Mouse (Mus musculus): ENCODE results near the gene Atp2b4. TPM values are rescaled to one million over a fixed set of nuclear protein-coding genes. Genes with fewer than 3 reads are reported as not detected.
"Not testable (repeated sequence)": the region's sequence is repeated elsewhere in the genome, so short reads cannot be mapped to it uniquely, and the experiment has no call there.

The Atp2b4 gene
- polyA plus RNA-seq, 1 experiment from 2014 or later: 38.8 TPM

DNA sequence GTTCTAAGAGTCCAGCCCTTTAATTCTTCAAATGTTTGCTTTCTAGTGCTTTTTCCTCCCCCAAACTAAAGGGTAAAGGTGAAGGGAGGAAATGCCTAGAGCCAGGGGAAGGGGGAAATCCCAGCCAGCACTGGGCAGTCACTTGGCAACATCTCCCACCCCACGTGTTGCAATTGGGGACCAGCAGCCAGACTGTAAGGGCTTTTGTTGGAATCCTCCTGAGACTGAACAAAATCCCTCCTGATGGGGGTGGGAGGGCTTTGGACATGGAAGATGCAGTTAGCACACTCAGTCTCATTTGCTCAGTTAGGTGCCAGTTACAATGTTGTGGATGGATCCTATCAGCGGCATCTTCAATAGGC is 87.9 kb downstream of the Atp2b4 start:
- Histone ChIP-seq H3K4me3 (ENCODE audit: low read depth, low read length) (no peak overlapping the region), H3K4me2 (replicated peaks; ENCODE audit: low read depth, low read length) (no peak overlapping the region), H3K4me1 (ENCODE audit: control insufficient read depth, insufficient read depth, low read length) (peaks cover 2% of the 10 kb centered on the region; the same call in 1 of the 2 replicates), H3K36me3 (ENCODE audit: control insufficient read depth, insufficient read depth, low read length) (peaks cover 8% of the 10 kb centered on the region), H3K27ac (ENCODE audit: low read length) (no peak overlapping the region), H3K9me3 (ENCODE audit: control insufficient read depth, low read depth, low read length) (no peaks in the 10 kb centered on the region), H3K9ac (replicated peaks; ENCODE audit: low read depth, low read length) (no peak overlapping the region; the same call in 1 of the 2 replicates), H3K27me3 (ENCODE audit: control insufficient read depth, insufficient read depth, low read length) (no peaks in the 10 kb centered on the region)
- WGBS: 46% methylated on average over 2 of the region's 2 CpGs
- no peak for ATAC-seq (ENCODE audit: insufficient number of reproducible peaks, insufficient read depth, low FRiP score, low read depth)

DNA sequence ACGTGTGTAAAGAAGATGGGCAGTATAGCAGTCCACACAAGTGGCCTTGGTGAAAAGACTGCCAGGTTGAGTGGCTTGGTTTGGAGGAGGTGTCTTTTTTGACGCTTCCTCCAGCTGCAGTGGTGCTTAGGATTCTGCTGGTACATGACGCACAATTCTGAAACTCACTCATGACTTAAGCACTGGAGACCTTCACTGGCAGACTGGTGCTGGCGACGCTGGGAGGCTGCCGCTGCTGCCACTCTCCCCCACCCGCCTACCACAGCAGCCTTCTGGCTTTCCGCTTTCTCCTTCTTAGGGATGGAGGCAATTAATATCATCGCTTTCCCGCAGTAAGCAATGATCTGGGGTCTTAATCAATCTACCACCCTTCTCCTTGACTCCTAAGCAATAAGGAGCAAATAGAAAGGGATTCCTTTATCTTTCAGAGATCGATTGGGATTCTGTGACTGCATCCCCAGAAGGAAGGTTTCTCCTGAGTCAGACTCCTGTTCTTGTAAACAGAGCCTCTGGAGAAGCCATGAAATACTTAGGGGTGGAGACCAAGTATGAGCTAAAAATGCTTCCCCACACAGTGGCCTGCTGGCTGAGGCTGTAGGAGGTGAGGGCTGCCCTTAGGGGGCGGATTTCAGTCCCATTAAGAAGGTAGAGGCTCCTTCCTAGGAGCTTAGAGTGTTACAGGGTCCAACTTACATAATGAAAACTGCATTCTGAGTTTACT is 88.4 kb downstream of the Atp2b4 start:
- WGBS: 42% methylated on average over 12 of the region's 12 CpGs
- Histone ChIP-seq H3K9me3 (ENCODE audit: control insufficient read depth, low read depth, low read length) (no peaks in the 10 kb centered on the region), H3K27ac (ENCODE audit: low read length) (no peak overlapping the region; the same call in 1 of the 2 replicates), H3K4me2 (replicated peaks; ENCODE audit: low read depth, low read length) (no peak overlapping the region), H3K4me1 (ENCODE audit: control insufficient read depth, insufficient read depth, low read length) (peaks cover 2% of the 10 kb centered on the region; the same call in 1 of the 2 replicates), H3K27me3 (ENCODE audit: control insufficient read depth, insufficient read depth, low read length) (no peaks in the 10 kb centered on the region), H3K9ac (replicated peaks; ENCODE audit: low read depth, low read length) (no peak overlapping the region; the same call in 1 of the 2 replicates), H3K36me3 (ENCODE audit: control insufficient read depth, insufficient read depth, low read length) (peaks cover 3% of the 10 kb centered on the region), H3K4me3 (ENCODE audit: low read depth, low read length) (no peak overlapping the region)
- no peak; the same call in 1 of the 2 replicates for ATAC-seq (ENCODE audit: insufficient number of reproducible peaks, insufficient read depth, low FRiP score, low read depth)

DNA sequence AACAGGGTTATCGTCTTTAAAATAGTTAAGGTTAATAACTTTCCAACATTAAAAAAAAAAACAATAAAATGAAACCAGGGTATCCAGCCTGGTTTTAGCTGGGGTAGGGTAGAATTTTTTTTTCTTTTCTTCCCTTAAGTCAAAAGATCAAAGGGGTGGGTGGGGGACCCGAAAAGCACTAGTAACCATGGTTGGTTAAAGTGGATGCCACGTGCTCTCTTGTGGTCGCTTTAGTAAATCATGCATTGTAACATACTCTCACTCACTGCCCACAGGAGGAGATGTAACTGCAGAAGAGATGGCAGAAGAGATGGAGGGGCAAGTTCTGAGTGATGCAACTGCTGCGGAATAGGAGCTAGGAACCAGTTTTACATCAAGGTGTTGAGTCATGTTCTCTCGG is 89.5 kb downstream of the Atp2b4 start:
- 63% methylated on average over 6 of the region's 6 CpGs for WGBS
- H3K36me3 ChIP-seq (ENCODE audit: control insufficient read depth, insufficient read depth, low read length): no peaks in the 10 kb centered on the region; the same call in 1 of the 2 replicates
- no peaks in the 10 kb centered on the region for H3K27me3 ChIP-seq (ENCODE audit: control insufficient read depth, insufficient read depth, low read length)
- H3K27ac ChIP-seq (ENCODE audit: low read length): no peak overlapping the region
- peaks cover 2% of the 10 kb centered on the region; the same call in 1 of the 2 replicates for H3K4me1 ChIP-seq (ENCODE audit: control insufficient read depth, insufficient read depth, low read length)
- no peak overlapping the region for H3K9ac ChIP-seq (replicated peaks; ENCODE audit: low read depth, low read length)
- no peak overlapping the region for H3K4me3 ChIP-seq (ENCODE audit: low read depth, low read length)
- H3K4me2 ChIP-seq (replicated peaks; ENCODE audit: low read depth, low read length): no peak overlapping the region
- no peaks in the 10 kb centered on the region for H3K9me3 ChIP-seq (ENCODE audit: control insufficient read depth, low read depth, low read length)
- ATAC-seq (ENCODE audit: insufficient number of reproducible peaks, insufficient read depth, low FRiP score, low read depth): no peak

DNA sequence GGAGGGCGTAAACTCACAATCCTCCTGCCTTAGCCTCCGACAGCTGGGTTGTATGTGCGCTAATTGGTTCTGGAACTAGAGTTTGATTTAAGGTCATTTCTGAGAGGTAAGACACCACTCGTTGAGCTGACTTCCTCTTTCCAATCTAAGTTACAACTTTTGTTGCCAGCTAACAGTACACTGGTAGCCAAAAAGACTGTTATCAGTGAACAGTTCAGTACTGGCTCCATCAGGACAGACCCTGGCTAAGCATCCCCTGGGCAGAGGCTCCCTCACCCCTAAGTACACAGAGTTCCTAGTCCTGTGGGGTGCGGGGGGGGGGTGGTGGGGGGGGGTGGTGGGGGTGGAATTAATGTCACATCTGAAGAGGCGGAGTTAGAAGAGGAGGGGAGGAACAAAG is 89.9 kb downstream of the Atp2b4 start:
- Histone ChIP-seq H3K4me1 (ENCODE audit: control insufficient read depth, insufficient read depth, low read length) (peaks cover 2% of the 10 kb centered on the region; the same call in 1 of the 2 replicates), H3K4me2 (replicated peaks; ENCODE audit: low read depth, low read length) (no peak overlapping the region), H3K9ac (replicated peaks; ENCODE audit: low read depth, low read length) (no peak overlapping the region), H3K36me3 (ENCODE audit: control insufficient read depth, insufficient read depth, low read length) (no peaks in the 10 kb centered on the region; the same call in 1 of the 2 replicates), H3K9me3 (ENCODE audit: control insufficient read depth, low read depth, low read length) (no peaks in the 10 kb centered on the region), H3K27me3 (ENCODE audit: control insufficient read depth, insufficient read depth, low read length) (no peaks in the 10 kb centered on the region), H3K4me3 (ENCODE audit: low read depth, low read length) (no peak overlapping the region), H3K27ac (ENCODE audit: low read length) (no peak overlapping the region)
- 59% methylated on average over 6 of the region's 6 CpGs for WGBS
- ATAC-seq (ENCODE audit: insufficient number of reproducible peaks, insufficient read depth, low FRiP score, low read depth): no peak

DNA sequence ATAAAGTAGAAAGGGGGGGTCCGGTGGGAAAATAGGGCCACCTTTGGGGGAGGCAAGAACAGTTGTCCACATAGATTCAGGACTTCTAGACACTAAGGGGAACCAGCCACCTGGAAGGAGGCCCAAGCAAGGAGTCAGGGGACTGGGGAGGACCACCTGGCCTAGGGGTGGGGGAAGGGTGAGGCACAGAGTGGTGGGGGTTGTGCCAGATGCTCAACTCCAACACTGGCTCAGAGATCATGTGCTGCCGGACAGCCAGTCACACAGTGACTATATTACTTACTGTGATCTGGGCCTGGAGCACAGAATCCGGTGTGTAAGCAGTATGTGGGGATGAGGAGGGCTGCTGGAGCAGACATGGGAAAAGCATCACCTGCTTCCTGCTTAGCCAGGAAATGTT is 91.5 kb downstream of the Atp2b4 start:
- no peak overlapping the region for H3K27ac ChIP-seq (ENCODE audit: low read length)
- H3K9ac ChIP-seq (replicated peaks; ENCODE audit: low read depth, low read length): no peak overlapping the region
- H3K27me3 ChIP-seq (ENCODE audit: control insufficient read depth, insufficient read depth, low read length): no peaks in the 10 kb centered on the region
- no peak overlapping the region for H3K4me2 ChIP-seq (replicated peaks; ENCODE audit: low read depth, low read length)
- no peaks in the 10 kb centered on the region for H3K9me3 ChIP-seq (ENCODE audit: control insufficient read depth, low read depth, low read length)
- H3K4me3 ChIP-seq (ENCODE audit: low read depth, low read length): no peak overlapping the region
- H3K4me1 ChIP-seq (ENCODE audit: control insufficient read depth, insufficient read depth, low read length): peaks cover 2% of the 10 kb centered on the region; the same call in 1 of the 2 replicates
- WGBS: 66% methylated on average over 3 of the region's 3 CpGs
- H3K36me3 ChIP-seq (ENCODE audit: control insufficient read depth, insufficient read depth, low read length): no peaks in the 10 kb centered on the region; the same call in 1 of the 2 replicates
- 0 out of 2 replicates have a peak, but pooled peaks have one; percentile 31 for ATAC-seq (ENCODE audit: insufficient number of reproducible peaks, insufficient read depth, low FRiP score, low read depth)

DNA sequence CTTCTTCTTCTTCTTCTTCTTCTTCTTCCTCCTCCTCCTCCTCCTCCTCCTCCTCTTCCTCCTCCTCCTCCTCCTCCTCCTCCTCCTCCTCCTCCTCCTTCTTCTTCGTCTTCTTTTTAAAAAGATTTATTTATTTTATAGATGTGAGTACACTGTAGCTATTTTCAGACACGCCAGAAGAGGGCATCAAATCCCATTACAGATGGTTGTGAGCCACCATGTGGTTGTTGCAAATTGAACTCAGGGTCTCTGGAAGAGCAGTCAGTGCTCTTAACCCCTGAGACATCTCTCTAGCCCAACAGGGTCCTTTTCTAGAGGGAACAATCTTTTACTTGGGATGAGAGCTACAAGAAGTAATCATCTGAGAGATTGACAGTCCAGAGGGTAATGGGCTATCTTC is 99.0 kb downstream of the Atp2b4 start:
- not testable (repeated sequence) for H3K36me3 ChIP-seq (ENCODE audit: control insufficient read depth, insufficient read depth, low read length); H3K27me3 ChIP-seq (ENCODE audit: control insufficient read depth, insufficient read depth, low read length); H3K4me1 ChIP-seq (ENCODE audit: control insufficient read depth, insufficient read depth, low read length); ATAC-seq (ENCODE audit: insufficient number of reproducible peaks, insufficient read depth, low FRiP score, low read depth); H3K4me2 ChIP-seq (replicated peaks; ENCODE audit: low read depth, low read length); H3K4me3 ChIP-seq (ENCODE audit: low read depth, low read length); H3K27ac ChIP-seq (ENCODE audit: low read length); H3K9ac ChIP-seq (replicated peaks; ENCODE audit: low read depth, low read length); H3K9me3 ChIP-seq (ENCODE audit: control insufficient read depth, low read depth, low read length)
- 26% methylated on average over 1 of the region's 2 CpGs for WGBS

DNA sequence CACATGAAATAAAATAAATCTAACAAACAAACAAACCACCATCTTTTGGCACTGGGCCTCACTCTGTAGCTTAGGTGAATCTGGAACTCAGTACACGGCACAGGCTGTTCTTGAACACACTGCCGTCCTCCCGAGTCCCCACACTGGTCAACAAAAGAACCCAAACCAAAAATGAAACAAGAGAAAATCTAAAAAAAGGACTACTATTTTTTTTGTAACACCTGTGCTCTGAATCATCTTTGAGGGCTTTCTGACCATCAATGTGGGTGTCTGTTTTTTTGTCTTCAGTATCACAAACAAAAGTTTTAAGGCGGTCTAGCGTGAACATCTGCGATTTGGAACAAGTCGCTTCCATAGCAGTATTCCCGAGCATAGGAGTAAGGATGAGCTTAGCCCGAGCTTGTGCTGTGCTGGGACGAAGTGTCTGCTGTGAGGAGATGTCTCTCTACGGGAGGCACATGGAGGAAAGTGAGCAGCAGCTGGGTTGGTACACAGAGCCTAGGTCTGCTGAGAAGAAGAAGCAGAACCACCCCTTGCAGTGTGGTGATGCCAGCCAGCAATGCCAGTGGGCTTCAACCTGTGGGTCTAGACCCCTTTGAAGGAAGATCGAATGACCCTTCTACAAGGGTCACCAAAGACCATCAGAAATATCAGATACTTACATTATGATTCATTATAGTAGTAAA is 102.8 kb downstream of the Atp2b4 start:
- Histone ChIP-seq H3K27me3 (ENCODE audit: control insufficient read depth, insufficient read depth, low read length) (no peaks in the 10 kb centered on the region), H3K9ac (replicated peaks; ENCODE audit: low read depth, low read length) (no peak overlapping the region), H3K36me3 (ENCODE audit: control insufficient read depth, insufficient read depth, low read length) (no peaks in the 10 kb centered on the region), H3K27ac (ENCODE audit: low read length) (no peak overlapping the region), H3K4me3 (ENCODE audit: low read depth, low read length) (no peak overlapping the region), H3K4me2 (replicated peaks; ENCODE audit: low read depth, low read length) (no peak overlapping the region), H3K9me3 (ENCODE audit: control insufficient read depth, low read depth, low read length) (no peaks in the 10 kb centered on the region), H3K4me1 (ENCODE audit: control insufficient read depth, insufficient read depth, low read length) (peaks cover 25% of the 10 kb centered on the region)
- no peak for ATAC-seq (ENCODE audit: insufficient number of reproducible peaks, insufficient read depth, low FRiP score, low read depth)
- whole genome bisulfite sequencing: 95% methylated on average over 12 of the region's 12 CpGs

DNA sequence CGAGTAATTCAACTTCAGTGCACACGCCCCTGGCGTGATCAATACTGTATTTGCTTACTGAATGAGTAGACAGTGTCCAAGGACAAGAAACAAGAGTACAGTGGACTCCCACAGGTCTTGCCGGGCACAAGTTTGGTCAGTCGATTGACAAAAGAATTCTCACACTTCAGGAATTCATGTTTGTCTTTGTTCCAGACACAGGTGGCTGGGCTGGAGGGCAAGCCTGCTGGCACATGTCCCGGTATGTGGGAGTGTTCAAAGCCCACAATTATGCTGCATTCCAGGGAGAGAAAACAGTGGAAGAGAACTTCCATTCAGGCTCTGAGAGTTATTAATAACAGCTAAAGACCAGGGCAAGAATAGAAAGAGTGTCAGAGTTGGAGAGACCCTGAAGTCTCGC is 104.9 kb downstream of the Atp2b4 start:
- Histone ChIP-seq H3K9me3 (ENCODE audit: control insufficient read depth, low read depth, low read length) (no peaks in the 10 kb centered on the region), H3K36me3 (ENCODE audit: control insufficient read depth, insufficient read depth, low read length) (no peaks in the 10 kb centered on the region), H3K4me3 (ENCODE audit: low read depth, low read length) (no peak overlapping the region), H3K4me2 (replicated peaks; ENCODE audit: low read depth, low read length) (no peak overlapping the region), H3K27me3 (ENCODE audit: control insufficient read depth, insufficient read depth, low read length) (no peaks in the 10 kb centered on the region), H3K27ac (ENCODE audit: low read length) (peak overlapping the region; percentile 81), H3K4me1 (ENCODE audit: control insufficient read depth, insufficient read depth, low read length) (peaks cover 25% of the 10 kb centered on the region), H3K9ac (replicated peaks; ENCODE audit: low read depth, low read length) (no peak overlapping the region)
- peak; percentile 60 for ATAC-seq (ENCODE audit: insufficient number of reproducible peaks, insufficient read depth, low FRiP score, low read depth)
- WGBS: 30% methylated on average over 7 of the region's 7 CpGs
